8 mouse cellular contexts compared by ENCODE assay signal in the genomic region with DNA sequence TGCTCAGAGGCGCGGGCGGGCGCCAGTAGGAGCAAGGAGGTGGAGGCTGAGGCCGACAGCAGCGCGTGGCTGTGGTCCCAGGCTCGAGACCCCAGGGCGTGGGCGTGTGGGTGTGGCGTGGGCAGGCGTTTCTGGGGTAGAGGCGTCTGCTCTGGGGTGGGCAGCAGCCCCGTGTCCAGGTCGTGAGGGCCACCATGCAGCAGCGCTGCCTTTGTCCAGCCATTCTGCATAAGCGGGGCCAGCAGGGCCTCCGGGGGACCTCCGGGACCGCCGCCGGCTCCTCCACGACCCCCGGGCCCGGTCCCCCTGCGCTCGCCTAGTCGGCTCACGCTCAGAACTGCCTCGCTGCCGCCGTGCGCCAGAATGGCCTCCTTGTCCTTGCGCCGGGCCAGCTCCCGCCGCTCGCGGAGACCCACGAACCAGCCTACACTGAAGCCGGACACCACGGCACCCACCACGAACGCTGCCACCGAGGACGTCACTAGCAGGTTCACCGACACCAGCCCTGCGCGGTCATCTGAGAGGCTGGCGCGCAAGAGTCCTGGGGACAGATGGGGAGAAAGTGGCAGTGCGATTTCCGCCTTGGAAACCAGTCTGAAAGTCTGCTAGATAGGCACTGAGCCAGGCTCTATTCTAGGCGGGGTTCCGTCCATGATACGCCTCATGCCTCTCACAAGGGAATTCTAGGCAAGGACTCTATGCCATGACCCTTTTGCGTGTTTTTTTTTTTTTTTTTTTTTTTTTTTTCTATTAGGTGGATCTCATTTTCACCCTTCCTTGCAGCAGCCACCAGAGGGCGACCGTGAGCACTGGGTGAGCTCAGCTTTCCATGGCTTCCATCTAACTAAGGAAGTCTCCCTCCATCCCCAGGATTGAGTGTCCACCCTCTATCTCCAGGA. TPM values are rescaled to one million over a fixed set of nuclear protein-coding genes. Genes with fewer than 3 reads are reported as not detected.
DNase-seq lines count a peak whose midpoint lies in the region; ATAC-seq lines count a peak whose summit lies in the region.

No protein-coding gene starts in this region.

- H3K9me3 ChIP-seq in forebrain, embryonic 10.5 days: peaks cover 17% of the 10 kb centered on the region
- H3K9me3 ChIP-seq in liver, embryonic 16.5 days (replicated peaks; ENCODE audit: control insufficient read depth, low read length): no peaks in the 10 kb centered on the region; the same call in 1 of the 2 replicates

- peak overlapping the region; percentile 77 for H3K27ac ChIP-seq in forebrain, embryonic 10.5 days
- no peak overlapping the region for H3K27ac ChIP-seq in liver, embryonic 16.5 days (ENCODE audit: low read length)

- no peak for ATAC-seq in liver, embryonic 16.5 days (ENCODE audit: low read depth)

- H3K9ac ChIP-seq in liver, embryonic 16.5 days (ENCODE audit: low read depth, low read length): no peak overlapping the region; the same call in 1 of the 2 replicates

- DNase-seq in right cerebral cortex, adult 18-20 months: peak; percentile 53
- DNase-seq in right cerebral cortex, postnatal 25 days: no peak
- peak; percentile 73 for DNase-seq in adrenal gland, postnatal 25 days
- DNase-seq in forebrain, embryonic 10.5 days (ENCODE audit: extremely low spot score, low spot score): peak; percentile 60
- DNase-seq in induced T-regulatory cell, adult 2 months (ENCODE audit: low read depth): peak; percentile 83
- peak; percentile 77 for DNase-seq in retina, embryonic 14.5 days (ENCODE audit: low spot score)
- DNase-seq in gastrocnemius, postnatal 25 days: no peak

- peaks cover 65% of the 10 kb centered on the region for H3K27me3 ChIP-seq in forebrain, embryonic 10.5 days (ENCODE audit: poor library complexity, severe bottlenecking)
- peaks cover 28% of the 10 kb centered on the region for H3K27me3 ChIP-seq in liver, embryonic 16.5 days (ENCODE audit: control insufficient read depth, insufficient read depth, low read depth, low read length)

- 0 out of 2 replicates have a peak, but pooled peaks cover 4% of the 10 kb centered on the region for H3K36me3 ChIP-seq in forebrain, embryonic 10.5 days (replicated peaks)
- no peaks in the 10 kb centered on the region for H3K36me3 ChIP-seq in liver, embryonic 16.5 days (ENCODE audit: control insufficient read depth, insufficient read depth)

- 12% methylated on average over 59 of the region's 59 CpGs for WGBS in forebrain, embryonic 10.5 days
- whole genome bisulfite sequencing in liver, embryonic 16.5 days (ENCODE audit: insufficient replicate concordance): 32% methylated on average over 59 of the region's 59 CpGs

- H3K4me3 ChIP-seq in forebrain, embryonic 10.5 days: peak overlapping the region; percentile 53
- peak overlapping the region; percentile 37 for H3K4me3 ChIP-seq in liver, embryonic 16.5 days (ENCODE audit: low read depth, low read length)

- peaks cover 21% of the 10 kb centered on the region for H3K4me1 ChIP-seq in forebrain, embryonic 10.5 days
- peaks cover 5% of the 10 kb centered on the region for H3K4me1 ChIP-seq in liver, embryonic 16.5 days (ENCODE audit: control insufficient read depth, low read depth, low read length)

- H3K4me2 ChIP-seq in liver, embryonic 16.5 days (ENCODE audit: low read depth, low read length): peak overlapping the region; percentile 60

RNA-seq across cellular contexts. Expression of a gene that starts 2.8 kb away (rescaled TPM):
- 15.1 TPM in 2 replicates for total RNA-seq in adrenal gland, postnatal 25 days (2021)
- polyA plus RNA-seq in forebrain, embryonic 10.5 days (2016; fragmentation: Nextera tagmentation; extraction: Ambion mirVana): not detected in 2 replicates
- polyA plus RNA-seq in liver, embryonic 16.5 days (2015; fragmentation: Nextera tagmentation; extraction: Ambion mirVana): 4.3 and 6.2 TPM in 2 replicates
- 10 to 100 TPM; 13.4 to 24.9 TPM for total RNA-seq in gastrocnemius, postnatal 25 days (2021)

RNA-seq across cellular contexts. Expression of a gene that starts 7.2 kb away (rescaled TPM):
- 55.3 and 57.4 TPM in 2 replicates for total RNA-seq in adrenal gland, postnatal 25 days (2021)
- 0.25 and 0.33 TPM in 2 replicates for polyA plus RNA-seq in forebrain, embryonic 10.5 days (2016; fragmentation: Nextera tagmentation; extraction: Ambion mirVana)
- 5.2 and 9.7 TPM in 2 replicates for polyA plus RNA-seq in liver, embryonic 16.5 days (2015; fragmentation: Nextera tagmentation; extraction: Ambion mirVana)
- 10 to 100 TPM; 27.7 to 29.0 TPM for total RNA-seq in gastrocnemius, postnatal 25 days (2021)

RNA-seq across cellular contexts. Expression of a gene that starts 15.0 kb away (rescaled TPM):
- 71.4 and 76.3 TPM in 2 replicates for total RNA-seq in adrenal gland, postnatal 25 days (2021)
- polyA plus RNA-seq in forebrain, embryonic 10.5 days (2016; fragmentation: Nextera tagmentation; extraction: Ambion mirVana): 0.05 and 0.09 TPM in 2 replicates
- 0.05 and 0.13 TPM in 2 replicates for polyA plus RNA-seq in liver, embryonic 16.5 days (2015; fragmentation: Nextera tagmentation; extraction: Ambion mirVana)
- 100 to 1,000 TPM; 177 to 234 TPM for total RNA-seq in gastrocnemius, postnatal 25 days (2021)

RNA-seq across cellular contexts. Expression of a gene that starts 15.5 kb away (rescaled TPM):
- total RNA-seq in adrenal gland, postnatal 25 days (2021): 6.9 and 10.4 TPM in 2 replicates
- 0.44 and 0.67 TPM in 2 replicates for polyA plus RNA-seq in forebrain, embryonic 10.5 days (2016; fragmentation: Nextera tagmentation; extraction: Ambion mirVana)
- polyA plus RNA-seq in liver, embryonic 16.5 days (2015; fragmentation: Nextera tagmentation; extraction: Ambion mirVana): 0.81 and 1.3 TPM in 2 replicates
- 1 to 10 TPM; 1.9 to 4.2 TPM for total RNA-seq in gastrocnemius, postnatal 25 days (2021)

RNA-seq across cellular contexts. Expression of a gene that starts 37.7 kb away (rescaled TPM):
- total RNA-seq in adrenal gland, postnatal 25 days (2021): 6.2 and 7.7 TPM in 2 replicates
- polyA plus RNA-seq in forebrain, embryonic 10.5 days (2016; fragmentation: Nextera tagmentation; extraction: Ambion mirVana): 7.4 and 8.1 TPM in 2 replicates
- 3.4 and 4.1 TPM in 2 replicates for polyA plus RNA-seq in liver, embryonic 16.5 days (2015; fragmentation: Nextera tagmentation; extraction: Ambion mirVana)
- under 1 TPM; 0.64 to 0.78 TPM for total RNA-seq in gastrocnemius, postnatal 25 days (2021)

Comparison
In these comparisons a context has a peak if more than half of its experiments do, and no peak if none do; other contexts are left out.
1. DNase-seq: peak in right cerebral cortex, adult 18-20 months (single experiment), adrenal gland, postnatal 25 days (single experiment), forebrain, embryonic 10.5 days (single experiment), induced T-regulatory cell, adult 2 months (single experiment) and retina, embryonic 14.5 days (single experiment); none in right cerebral cortex, postnatal 25 days (single experiment) and gastrocnemius, postnatal 25 days (single experiment).